Mouse (Mus musculus): Measurements from ENCODE around the gene Cit. TPM values are rescaled to one million over a fixed set of nuclear protein-coding genes. Genes with fewer than 3 reads are reported as not detected.

Gene Cit
- total RNA-seq, 1 experiment from 2014 or later, result 51.2 TPM

DNA sequence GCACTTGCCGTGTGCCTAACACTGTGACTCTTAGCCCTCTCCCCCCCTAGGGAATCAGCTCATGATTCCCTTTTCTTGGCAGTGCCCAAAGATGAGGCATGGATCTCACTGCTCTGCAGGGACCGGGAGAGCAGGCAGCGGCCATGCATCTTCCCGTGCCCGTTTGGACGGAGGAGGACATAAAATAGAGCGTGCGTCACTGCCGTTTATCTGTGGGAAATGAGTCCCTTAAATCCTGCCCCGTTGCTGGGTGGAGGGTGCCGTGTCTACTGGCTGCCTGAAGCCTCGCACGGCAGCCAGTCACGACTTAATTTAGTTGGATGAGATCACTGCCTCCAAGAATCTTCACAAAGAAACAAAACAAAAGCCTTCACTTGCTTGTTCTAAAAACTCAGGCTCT lies 110.1 kb downstream of the Cit start:
- no peak for ATAC-seq (replicated peaks; ENCODE audit: low read depth, poor library complexity, severe bottlenecking)

DNA sequence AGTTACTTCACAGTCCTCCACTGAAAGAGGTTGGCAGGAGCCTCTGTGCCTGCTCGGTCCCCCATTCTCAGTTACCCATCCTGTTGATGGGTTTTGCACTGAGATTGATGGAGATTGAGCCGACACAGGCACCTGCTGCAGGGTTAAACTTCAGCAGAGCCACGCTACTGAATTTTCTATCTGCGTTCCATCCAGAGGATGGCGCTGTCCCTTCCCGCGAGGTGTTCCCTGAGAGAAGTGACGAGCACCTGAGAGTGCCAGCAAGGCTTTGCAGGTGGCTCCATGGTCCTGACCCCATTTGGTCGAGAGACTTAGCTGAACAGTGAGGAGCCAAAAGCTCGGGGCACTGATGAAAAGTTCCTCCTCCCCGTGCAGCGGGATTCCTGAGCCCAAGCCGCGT lies 111.0 kb downstream of the Cit start:
- ATAC-seq (replicated peaks; ENCODE audit: low read depth, poor library complexity, severe bottlenecking), result no peak

DNA sequence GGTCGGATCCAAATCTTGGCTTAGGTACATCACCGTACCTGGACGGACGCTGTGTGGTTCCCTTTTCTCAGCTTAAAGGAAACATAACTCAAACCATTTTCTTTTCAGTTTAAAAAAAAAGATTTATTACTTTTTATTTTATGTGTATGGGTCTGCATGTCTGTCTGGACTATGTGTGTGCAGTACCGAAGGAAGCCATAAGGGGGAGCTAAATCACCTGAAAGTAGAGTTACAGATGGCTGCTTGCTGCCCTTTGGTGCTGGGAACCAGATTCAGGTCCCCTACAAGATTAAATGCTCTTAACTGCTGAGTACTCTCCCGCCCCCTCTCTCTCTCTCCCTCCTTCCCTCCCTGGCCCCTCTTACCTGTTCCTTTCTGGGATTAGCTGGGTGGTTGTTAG lies 112.1 kb downstream of the Cit start:
- ATAC-seq (replicated peaks; ENCODE audit: low read depth, poor library complexity, severe bottlenecking), result no peak

DNA sequence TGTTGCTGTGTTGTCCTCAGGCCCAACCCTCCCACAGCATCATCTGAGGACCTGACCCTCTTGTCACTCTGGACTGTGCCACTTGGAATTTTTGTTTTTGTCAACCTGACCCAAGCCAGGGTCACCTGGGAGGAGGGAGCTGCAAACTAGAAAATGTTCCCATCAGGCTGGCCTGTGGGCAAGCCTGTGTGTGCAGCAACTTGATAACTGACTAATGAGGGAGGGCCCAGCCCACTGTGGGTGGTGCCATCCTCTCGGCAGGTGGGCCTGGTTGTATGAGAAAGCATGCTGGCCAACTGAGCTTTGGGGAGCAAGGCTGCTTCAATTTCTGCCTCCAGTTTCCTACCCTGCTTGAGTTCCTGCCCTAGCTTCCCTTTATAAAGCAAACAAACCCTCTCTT lies 113.3 kb downstream of the Cit start:
- ATAC-seq (replicated peaks; ENCODE audit: low read depth, poor library complexity, severe bottlenecking), result no peak; the same call in 1 of the 2 replicates

DNA sequence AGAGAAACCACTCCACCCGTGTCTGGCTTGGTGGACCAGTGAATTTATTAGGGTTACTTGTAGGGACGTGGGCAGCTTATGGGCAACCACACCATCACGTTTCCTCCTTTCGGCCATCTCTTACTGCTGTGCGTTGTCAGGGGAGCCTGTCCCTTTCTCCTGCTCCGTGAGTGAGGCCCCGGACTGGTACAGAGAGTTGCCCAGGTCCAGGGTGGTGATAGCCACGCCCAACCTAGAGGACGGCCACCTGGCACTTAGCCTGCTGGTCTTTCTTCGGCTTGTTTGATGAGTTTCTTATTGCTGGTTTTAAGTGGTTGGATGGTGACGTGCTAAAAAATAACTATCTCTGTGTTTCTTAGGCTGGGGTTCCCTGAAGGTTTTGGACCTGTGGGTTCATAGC lies 113.7 kb downstream of the Cit start:
- ATAC-seq (replicated peaks; ENCODE audit: low read depth, poor library complexity, severe bottlenecking), result no peak

DNA sequence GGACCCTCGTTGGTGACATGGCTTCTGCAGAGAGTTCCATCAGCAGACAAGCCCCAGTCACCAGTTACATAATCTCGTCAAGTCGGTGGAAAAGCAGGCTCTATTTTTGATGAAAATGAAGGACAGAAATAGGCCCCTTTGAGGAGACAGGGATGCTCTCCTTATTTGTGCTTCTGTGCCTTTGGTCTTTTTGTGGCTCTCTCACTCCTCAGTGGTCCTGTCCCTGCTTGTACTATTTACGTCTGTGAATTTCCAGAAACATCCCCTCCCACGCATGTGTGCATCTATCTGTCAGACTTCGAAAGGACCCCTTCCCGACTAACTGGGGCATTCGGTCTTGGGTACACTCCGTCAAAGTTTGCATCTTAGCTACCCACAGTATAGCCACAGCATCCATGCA lies 116.7 kb downstream of the Cit start:
- no peak for ATAC-seq (replicated peaks; ENCODE audit: low read depth, poor library complexity, severe bottlenecking)

DNA sequence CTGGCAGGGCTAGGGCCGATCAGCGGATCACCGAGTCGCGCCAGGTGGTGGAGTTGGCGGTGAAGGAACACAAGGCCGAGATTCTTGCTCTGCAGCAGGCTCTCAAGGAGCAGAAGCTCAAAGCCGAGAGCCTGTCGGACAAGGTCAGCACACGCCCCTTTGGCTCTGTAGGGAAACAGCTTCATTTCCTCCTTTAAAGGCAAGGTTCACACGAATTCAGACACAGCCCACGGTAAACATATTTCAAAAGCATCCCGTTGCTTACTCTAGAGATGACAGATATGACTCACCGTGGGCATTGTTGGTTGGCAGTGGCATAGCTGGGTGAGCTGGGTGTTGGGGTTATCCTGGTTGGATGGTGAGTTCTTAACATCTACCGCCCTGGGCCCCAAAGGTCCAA lies 126.2 kb downstream of the Cit start:
- no peak for ATAC-seq (replicated peaks; ENCODE audit: low read depth, poor library complexity, severe bottlenecking)

DNA sequence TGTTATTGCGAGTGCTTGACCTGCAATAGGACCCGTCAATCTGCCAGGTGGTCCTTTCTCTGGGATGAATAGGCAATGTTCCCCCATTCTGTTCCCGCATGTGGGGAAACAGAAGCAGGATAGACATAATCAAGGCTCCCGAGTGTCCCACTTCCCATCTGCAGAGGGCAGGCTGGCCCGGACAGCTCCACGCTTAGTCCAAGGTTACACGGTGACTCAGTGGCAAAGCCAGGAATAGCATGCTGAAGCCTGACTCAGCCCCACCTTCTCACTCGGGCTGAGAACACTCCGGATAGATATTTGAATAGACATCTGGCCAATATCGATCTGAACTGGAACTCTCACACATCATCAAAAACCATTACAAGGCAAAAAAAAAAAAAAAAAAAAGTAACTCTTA lies 130.6 kb downstream of the Cit start:
- ATAC-seq (replicated peaks; ENCODE audit: low read depth, poor library complexity, severe bottlenecking), result no peak

DNA sequence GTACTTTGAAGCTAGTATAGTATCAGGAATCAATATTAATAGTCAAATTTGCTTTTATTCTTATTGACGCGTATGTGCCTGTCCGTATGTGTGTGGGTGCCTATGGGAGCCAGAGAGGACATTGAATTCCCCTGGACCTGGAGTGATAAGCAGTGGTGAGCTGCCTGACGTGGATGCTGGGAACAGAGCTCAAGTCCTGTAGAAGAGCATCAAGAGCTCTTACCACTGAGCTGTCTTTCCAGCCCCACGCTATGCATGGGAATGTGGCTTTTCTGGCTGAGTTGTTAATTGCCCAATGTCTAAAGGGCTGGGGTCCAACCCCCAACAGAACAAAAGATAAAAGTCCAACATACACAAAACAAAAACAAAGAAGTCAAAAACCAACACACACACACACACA lies 131.4 kb downstream of the Cit start:
- ATAC-seq (replicated peaks; ENCODE audit: low read depth, poor library complexity, severe bottlenecking), result no peak

DNA sequence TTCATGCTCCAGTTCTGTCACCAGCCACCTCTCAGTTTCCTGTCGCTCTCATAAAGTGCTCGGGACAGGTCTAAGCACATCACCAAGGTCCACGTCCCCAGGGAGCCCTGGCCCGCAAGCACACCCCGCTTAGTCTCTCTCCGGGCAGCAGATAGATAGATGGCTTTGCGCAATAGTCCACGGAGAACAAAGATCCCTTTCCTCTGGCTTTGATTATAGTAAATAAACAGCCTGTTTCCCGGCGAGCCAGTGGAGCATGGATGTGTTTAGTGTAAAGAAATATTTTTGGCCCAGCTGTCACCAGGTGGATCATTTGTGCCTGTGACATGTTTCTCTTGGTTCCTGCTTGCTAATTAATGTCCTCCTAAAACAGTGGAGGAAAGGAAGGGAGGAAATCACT lies 132.2 kb downstream of the Cit start:
- no peak for ATAC-seq (replicated peaks; ENCODE audit: low read depth, poor library complexity, severe bottlenecking)

DNA sequence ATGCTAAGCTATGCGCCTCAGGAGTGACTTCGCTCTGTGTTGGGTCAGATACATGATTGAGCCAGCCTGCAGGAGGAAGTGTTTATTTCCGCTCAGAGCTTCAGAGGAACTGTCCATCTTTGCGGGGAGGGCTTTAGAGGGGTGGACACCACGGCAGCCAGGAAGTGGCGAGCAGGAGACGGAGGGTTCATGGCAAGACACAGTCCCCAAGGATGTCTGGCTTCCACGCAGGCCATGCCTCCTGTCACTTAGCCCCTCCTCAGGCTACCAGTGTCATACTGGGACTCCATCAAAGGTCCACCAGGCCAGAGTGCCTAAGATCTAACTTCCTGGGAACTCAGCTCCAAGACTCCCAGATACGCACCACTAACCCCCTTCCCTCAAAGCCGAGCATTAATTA lies 132.7 kb downstream of the Cit start:
- ATAC-seq (replicated peaks; ENCODE audit: low read depth, poor library complexity, severe bottlenecking), result peak; percentile 77

DNA sequence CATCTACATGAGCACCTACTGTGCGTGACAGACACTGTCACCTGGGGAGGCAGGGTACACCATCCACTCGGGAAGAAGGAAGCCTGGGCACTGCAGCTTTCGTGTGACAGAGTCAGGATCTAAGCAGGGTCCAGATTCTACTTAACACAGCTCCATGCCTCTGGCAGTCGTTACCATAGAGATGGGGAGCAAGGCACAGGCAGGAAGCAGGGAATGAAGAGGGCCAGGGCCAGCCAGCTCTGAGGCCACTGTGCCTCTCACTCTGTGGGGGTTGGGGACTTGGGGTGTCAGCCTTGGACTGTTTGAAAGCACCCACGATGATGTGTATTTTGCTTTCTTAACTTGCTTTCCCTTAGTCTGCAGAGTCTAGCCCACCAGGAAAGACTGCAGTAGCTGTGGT lies 133.2 kb downstream of the Cit start:
- ATAC-seq (replicated peaks; ENCODE audit: low read depth, poor library complexity, severe bottlenecking), result no peak

DNA sequence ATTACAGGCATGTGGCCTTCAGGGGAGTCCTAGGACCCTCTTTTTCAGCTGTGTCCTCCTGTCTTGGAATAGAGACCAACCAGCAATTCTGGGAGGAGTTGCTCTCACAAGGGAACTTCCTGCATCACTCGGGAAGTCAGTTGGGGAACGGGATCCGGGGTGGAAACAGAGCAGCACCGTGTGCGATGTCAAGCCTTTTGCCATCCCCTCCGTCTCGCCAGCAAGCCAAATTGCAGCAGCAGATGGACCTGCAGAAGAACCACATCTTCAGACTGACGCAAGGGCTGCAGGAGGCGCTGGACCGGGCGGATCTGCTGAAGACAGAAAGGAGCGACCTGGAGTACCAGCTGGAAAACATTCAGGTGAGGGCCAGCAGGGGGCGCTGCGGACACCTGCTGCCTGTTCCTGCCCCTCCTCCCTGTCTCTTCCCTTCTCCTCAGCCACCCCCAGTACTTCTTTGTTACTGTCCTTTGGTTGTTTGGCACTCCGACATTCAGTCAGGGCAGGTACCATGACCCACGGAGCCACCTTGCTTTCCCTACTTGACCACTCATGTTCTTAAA lies 134.1 kb downstream of the Cit start:
- no peak; the same call in 1 of the 2 replicates for ATAC-seq (replicated peaks; ENCODE audit: low read depth, poor library complexity, severe bottlenecking)

DNA sequence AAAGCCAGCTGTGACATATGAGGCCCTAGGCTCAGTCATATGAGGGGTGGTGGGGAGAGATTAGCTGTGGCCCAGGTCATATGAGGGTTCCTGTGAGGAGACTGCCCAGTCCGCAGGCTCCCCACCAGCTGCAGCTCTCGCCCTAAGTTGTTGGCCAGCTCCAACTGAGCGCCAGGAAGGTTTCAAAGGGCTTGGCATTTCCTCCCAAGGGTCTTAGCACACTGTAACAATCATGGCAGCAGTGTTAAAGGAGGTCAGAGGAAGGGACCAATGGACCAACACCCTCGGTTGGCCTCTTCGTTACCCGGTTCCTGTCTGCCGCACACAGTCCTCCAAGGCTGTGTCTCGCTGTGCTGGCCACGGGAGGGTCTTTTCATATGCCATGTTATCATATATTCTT lies 135.5 kb downstream of the Cit start:
- no peak for ATAC-seq (replicated peaks; ENCODE audit: low read depth, poor library complexity, severe bottlenecking)

DNA sequence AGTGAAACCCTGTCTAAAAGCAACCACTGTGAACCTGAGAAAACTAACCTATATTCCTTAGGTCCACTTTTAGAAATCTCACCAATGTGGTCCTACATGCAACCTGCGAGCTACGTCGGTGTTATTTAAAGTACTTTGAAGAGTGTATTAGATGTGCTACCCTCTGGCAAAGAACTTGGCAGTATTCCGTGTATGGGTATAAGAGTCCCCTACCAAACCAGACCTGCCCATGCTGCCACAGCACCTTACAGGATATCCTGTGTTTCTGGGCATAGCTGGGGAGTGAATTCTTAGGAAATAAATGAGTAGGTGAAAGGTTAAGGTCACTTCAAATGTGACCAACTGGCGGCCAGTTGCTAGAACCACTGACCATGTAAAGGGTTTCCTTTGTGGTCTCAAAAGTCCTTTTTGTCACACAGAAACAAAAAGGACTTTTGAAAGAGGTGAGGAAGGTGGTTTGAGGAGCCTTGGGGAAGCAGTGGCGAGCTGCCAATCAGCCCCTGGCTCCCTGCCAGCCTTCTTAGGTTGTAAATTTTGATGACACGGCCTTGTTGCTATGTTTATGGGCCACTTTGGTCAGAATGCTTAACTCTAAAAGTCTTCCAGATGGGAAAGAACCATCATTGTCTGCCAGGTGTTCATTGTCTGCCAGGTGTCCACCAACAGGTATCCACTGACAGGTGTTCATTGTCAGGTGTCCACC lies 137.7 kb downstream of the Cit start:
- no peak for ATAC-seq (replicated peaks; ENCODE audit: low read depth, poor library complexity, severe bottlenecking)

DNA sequence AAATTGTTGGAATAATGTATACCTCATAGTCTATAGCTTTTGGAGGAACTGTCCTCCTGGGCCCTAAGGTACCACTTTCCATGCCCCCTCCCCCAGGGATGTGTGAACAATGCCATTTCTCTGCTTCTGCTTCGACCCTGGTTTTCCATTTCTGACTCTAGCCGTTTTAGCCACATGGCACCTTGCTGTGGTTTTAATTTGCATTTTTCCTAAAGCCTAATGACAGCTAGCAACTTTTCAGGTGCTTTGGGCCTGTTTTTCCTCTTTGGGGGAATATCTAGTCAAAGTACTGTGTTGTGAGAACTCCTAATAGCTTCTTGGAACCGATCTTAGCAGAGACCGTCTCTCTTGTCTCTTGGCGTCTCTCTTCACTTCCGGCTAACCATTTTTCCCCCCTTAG lies 139.3 kb downstream of the Cit start:
- no peak for ATAC-seq (replicated peaks; ENCODE audit: low read depth, poor library complexity, severe bottlenecking)

DNA sequence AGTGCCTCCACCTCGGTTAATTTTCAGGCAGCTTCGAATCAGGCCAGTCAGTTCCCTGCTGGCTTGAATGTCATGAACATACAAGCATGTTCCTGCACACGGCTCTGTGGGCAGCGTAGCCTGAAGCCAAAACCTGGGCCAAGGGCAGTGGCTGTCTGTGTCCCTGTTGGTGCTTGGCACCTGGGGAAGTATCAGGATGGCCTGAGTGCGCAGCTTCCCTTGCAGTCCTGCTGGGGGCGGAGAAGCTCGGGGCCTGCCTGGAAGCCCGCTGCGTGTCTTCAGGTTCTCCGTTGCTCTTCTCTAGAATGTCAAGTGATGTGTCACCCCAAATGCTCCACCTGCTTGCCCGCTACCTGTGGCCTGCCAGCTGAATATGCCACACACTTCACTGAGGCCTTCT lies 140.0 kb downstream of the Cit start:
- ATAC-seq (replicated peaks; ENCODE audit: low read depth, poor library complexity, severe bottlenecking), result no peak

DNA sequence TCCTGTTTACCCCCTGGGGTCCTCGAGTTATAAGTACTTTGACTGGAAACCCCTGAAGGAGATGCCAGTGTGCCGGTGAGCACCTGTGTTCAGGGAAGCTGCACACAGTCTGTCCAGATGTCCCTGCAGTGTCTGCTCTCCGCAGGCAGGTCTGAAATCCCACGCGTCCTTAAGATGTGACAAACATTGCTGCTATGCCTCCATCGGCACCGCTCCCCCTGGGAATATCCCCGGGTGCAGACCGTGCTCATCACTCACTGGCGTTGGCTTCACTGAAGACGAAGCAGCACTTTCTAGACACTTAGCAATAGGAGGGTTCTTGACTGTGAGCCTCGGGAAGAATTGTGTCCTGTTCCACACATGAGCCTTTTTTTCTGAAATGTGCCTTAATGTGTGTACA lies 142.2 kb downstream of the Cit start:
- ATAC-seq (replicated peaks; ENCODE audit: low read depth, poor library complexity, severe bottlenecking), result no peak

DNA sequence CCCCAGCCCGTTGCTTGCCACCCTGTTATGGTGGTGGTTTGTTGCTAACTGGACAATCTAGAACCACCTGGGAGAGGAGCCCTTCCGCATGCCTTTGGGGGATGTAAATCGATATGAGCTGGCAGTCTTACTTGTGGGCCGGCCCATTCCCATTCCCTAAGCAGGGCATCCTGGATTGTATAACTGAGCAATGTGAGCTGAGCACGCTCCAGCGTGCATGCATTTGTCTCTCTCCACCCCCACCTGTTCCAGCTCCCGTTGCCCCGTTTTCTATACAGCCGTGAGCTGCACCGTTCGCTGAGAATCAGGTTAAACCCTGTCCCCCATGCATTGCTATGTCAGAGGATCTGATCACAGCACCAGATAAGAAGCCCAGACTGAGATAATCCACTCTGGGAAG lies 146.6 kb downstream of the Cit start:
- ATAC-seq (replicated peaks; ENCODE audit: low read depth, poor library complexity, severe bottlenecking), result no peak

DNA sequence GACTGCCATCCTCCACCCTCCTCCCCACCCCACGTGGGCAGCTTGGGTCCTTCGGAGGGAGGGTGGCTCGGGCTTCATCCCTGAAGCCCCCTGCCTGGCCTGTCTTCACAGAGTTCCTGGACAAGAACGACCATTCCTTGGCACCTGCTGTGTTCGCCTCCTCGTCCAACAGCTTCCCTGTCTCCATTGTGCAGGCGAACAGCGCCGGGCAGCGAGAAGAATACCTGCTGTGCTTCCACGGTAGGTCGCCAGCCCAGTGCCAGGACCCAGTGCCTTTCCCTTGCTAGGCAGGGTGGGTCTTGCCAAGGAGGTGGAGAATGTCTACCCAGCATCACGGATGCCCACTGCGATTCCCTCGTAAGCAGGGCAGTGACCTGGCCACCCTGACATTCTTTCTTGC lies 149.0 kb downstream of the Cit start:
- no peak for ATAC-seq (replicated peaks; ENCODE audit: low read depth, poor library complexity, severe bottlenecking)

DNA sequence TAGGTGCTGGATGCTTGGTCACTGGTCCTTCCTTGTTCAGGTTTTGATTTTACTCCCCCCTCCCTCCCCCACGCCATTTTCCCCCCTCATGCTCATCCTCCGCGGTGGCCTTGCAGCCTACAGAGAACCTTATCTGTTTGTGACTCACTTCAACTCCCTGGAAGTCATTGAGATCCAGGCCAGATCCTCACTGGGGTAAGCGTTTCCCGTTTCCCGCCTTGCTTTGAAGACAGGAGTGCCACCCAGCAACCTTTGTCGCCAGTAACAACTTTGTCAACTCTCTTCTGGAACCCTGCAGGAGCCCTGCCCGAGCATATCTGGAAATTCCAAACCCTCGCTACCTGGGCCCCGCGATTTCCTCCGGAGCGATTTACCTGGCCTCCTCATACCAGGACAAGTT lies 152.3 kb downstream of the Cit start:
- ATAC-seq (replicated peaks; ENCODE audit: low read depth, poor library complexity, severe bottlenecking), result no peak

DNA sequence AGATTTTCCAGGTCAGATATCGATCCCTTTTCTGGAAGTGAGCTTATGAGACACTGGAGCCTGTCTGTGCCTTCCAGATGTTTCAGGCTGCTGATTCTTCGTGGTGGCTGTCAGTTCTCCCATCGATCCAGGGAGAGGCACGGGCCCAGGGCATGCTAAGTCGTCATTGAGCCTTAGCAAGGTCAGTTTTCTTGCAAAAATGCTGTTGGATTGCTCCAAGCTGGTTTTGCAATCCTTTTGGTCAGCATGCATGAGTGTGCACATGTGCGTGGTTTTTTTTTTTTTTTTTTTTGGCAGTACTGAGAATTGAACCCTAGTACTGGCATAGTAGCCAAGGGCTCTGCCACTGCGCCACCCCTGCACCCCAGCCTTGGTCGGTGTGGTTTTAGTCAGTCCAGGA lies 158.1 kb downstream of the Cit start:
- 0 out of 2 replicates have a peak, but pooled peaks have one; percentile 11 for ATAC-seq (replicated peaks; ENCODE audit: low read depth, poor library complexity, severe bottlenecking)
